Mouse (Mus musculus) forebrain, embryonic 12.5 days (tissue): Measurements from ENCODE around the gene Disc1. TPM values are rescaled to one million over a fixed set of nuclear protein-coding genes. Genes with fewer than 3 reads are reported as not detected.

Experiments used
- ATAC-seq: fragments of 200-750 bp; cut with Nextera tagmentation; 2 replicates; pipeline ENCODE4 v1.8.0; 2017; ENCODE audit warnings: moderate TSS enrichment; ENCODE audit not compliant: low FRiP score
- H3K27ac ChIP-seq: fragments of 300-500 bp; sonication (generic); 2 replicates; pipeline ENCODE4 v1.5.1; 2016; ENCODE audit warnings: mild to moderate bottlenecking
- H3K27me3 ChIP-seq: fragments of 300-500 bp; sonication (generic); 2 replicates; pipeline ENCODE4 v1.6.1; 2016; ENCODE audit warnings: mild to moderate bottlenecking
- H3K36me3 ChIP-seq: fragments of 300-500 bp; sonication (generic); replicated peaks from 2 replicates; pipeline ENCODE4 v1.6.1; 2016; ENCODE audit warnings: mild to moderate bottlenecking
- H3K4me1 ChIP-seq: fragments of 300-500 bp; sonication (generic); 2 replicates; pipeline ENCODE4 v1.6.1; 2016
- H3K4me2 ChIP-seq: fragments of 300-500 bp; sonication (generic); 2 replicates; pipeline ENCODE4 v1.6.1; 2016; ENCODE audit warnings: mild to moderate bottlenecking, moderate library complexity
- H3K4me3 ChIP-seq: fragments of 300-500 bp; sonication (generic); replicated peaks from 2 replicates; pipeline ENCODE4 v1.5.1; 2016; ENCODE audit warnings: mild to moderate bottlenecking
- H3K9ac ChIP-seq: fragments of 300-500 bp; sonication (generic); 2 replicates; pipeline ENCODE4 v1.6.1; 2016; ENCODE audit warnings: mild to moderate bottlenecking
- H3K9me3 ChIP-seq: fragments of 300-500 bp; sonication (generic); 2 replicates; pipeline ENCODE4 v1.6.1; 2016
- WGBS: fragments of 180-500 bp; shearing (Covaris S2); methylation state at CpG from one replicate; pipeline ENCODE4 v1.1.7; 2016; 5-methylcytosine and 5-hydroxymethylcytosine counted together
- polyA plus RNA-seq: library from polyadenylated mRNA; unstranded; fragments of >200 nt; fragmentation: Nextera tagmentation; extraction: Ambion mirVana; gene quantifications from 2 replicates; pipeline ENCODE4 v1.2.1, GENCODE M21; 2016

Disc1 gene
- polyA plus RNA-seq, 1 experiment from 2014 or later = 2.3 TPM

DNA sequence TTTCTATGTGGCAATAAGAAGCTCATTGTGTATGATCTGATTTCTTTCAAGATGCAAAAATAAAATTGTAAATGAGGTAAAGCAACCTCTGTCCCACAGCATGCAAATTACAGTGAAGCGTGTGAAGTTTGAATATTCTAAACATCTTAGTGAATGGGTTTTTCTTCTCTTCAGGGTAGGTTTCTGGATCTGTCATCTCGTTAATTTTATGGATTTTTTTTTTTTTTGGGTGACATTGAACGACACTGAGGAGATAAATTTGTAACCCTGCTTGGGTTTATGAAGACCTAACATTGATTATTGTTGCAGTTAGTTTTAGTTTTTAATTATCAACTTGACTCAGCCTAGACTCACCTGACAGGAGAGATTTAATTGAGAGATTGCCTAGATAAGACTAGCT is 43.1 kb downstream of the Disc1 start:
- no peak for ATAC-seq
- Histone ChIP-seq H3K9me3 (peaks cover 3% of the 10 kb centered on the region; the same call in 1 of the 2 replicates), H3K4me2 (no peak overlapping the region), H3K36me3 (no peaks in the 10 kb centered on the region), H3K27ac (no peak overlapping the region), H3K27me3 (no peaks in the 10 kb centered on the region), H3K4me1 (no peaks in the 10 kb centered on the region), H3K9ac (no peak overlapping the region), H3K4me3 (no peak overlapping the region)
- WGBS = 74% methylated on average over 3 of the region's 3 CpGs

DNA sequence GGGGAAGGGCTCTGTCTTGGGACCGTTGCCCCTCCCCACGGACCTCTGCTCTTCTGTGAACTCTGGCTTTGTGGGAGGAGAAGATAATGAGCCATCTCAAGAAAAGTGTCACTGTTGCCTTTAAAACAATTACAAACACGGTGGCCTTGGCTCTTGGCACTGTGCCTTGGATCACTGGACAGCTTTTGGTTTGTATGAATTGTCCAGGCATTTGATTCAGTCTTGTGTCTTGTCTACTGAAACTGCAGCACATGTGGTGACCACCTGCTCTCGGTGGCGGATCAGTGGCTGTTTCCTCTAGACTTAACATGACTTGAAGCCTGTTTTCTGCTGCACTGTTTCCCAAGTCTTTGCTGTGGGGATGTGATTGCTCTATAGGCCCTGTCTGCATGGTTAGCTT is 44.1 kb downstream of the Disc1 start:
- no peak overlapping the region for H3K9ac ChIP-seq
- H3K4me1 ChIP-seq = peaks cover 4% of the 10 kb centered on the region
- H3K4me2 ChIP-seq = no peak overlapping the region
- H3K9me3 ChIP-seq = peaks cover 3% of the 10 kb centered on the region; the same call in 1 of the 2 replicates
- no peaks in the 10 kb centered on the region for H3K27me3 ChIP-seq
- WGBS = 77% methylated on average over 5 of the region's 5 CpGs
- no peak overlapping the region for H3K27ac ChIP-seq
- no peak for ATAC-seq
- H3K4me3 ChIP-seq = no peak overlapping the region
- H3K36me3 ChIP-seq = no peaks in the 10 kb centered on the region

DNA sequence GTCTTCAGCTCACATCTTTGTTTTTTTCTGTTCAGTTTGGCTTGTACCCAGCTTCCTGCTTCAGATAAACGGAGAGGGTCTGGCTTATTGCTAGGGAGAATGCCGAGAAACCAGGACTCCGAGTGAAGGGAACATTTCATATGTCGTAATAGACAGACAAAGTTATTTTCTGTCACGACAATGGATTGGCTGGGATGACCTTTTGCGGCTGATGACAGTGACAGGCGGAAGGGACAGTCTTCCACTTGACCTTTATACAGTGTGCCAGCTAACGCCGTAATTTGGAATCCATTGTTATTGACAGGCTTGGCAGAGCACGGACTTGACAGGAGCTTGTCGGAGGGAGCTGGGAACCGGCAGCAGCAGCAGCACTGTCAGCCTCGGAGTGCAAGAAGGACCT is 48.3 kb downstream of the Disc1 start:
- Histone ChIP-seq H3K4me1 (peaks cover 4% of the 10 kb centered on the region), H3K9me3 (peaks cover 3% of the 10 kb centered on the region; the same call in 1 of the 2 replicates), H3K4me3 (no peak overlapping the region), H3K27me3 (no peaks in the 10 kb centered on the region), H3K9ac (no peak overlapping the region), H3K27ac (no peak overlapping the region), H3K4me2 (no peak overlapping the region), H3K36me3 (no peaks in the 10 kb centered on the region)
- no peak for ATAC-seq
- 81% methylated on average over 13 of the region's 13 CpGs for WGBS

DNA sequence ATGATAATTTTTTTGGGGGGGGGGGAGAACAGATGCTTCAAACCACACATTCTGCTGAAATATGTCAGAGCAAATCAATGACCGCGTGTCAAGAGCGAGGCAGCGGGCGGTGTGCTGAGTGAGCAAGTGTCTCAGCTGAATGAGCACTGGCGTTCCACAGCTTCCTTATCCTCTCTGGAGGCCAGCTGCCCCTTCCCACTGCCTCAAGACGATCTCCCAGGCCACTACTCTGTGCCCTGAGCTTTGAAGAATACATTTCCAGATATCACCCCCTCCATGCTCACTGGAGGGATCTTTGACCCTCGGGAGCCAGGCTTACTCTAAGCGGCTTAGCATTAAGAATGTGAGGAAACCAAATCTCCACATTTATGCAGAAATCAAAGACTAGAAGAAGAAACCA is 59.2 kb downstream of the Disc1 start:
- Histone ChIP-seq H3K27me3 (no peaks in the 10 kb centered on the region), H3K9me3 (no peaks in the 10 kb centered on the region), H3K36me3 (no peaks in the 10 kb centered on the region), H3K27ac (no peak overlapping the region), H3K9ac (no peak overlapping the region), H3K4me1 (peaks cover 8% of the 10 kb centered on the region; the same call in 1 of the 2 replicates), H3K4me2 (no peak overlapping the region), H3K4me3 (no peak overlapping the region)
- no peak for ATAC-seq
- 69% methylated on average over 9 of the region's 9 CpGs for WGBS

DNA sequence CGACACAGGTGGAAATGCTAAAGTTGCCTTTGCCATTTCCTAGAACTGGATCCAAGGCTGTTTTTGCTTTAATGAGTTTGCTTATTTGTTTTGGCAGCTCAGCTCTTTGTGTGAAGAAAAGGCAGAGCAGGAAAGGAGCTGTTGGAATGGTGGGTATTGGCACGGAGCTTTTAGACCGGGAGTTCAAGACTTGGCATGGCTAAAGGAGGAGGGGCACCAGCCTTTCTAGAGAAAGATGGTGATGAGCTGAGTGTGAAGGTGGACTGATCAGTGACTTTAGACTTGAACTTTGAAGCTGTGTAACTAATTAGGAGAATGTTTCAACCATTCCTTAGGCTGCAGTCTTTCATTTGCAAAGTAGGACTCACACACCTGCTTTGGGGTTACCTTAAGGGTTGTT is 59.8 kb downstream of the Disc1 start:
- H3K27ac ChIP-seq = no peak overlapping the region
- H3K27me3 ChIP-seq = no peaks in the 10 kb centered on the region
- H3K9me3 ChIP-seq = no peaks in the 10 kb centered on the region
- H3K9ac ChIP-seq = no peak overlapping the region
- H3K4me1 ChIP-seq = peaks cover 8% of the 10 kb centered on the region; the same call in 1 of the 2 replicates
- WGBS = 78% methylated on average over 3 of the region's 3 CpGs
- no peak overlapping the region for H3K4me2 ChIP-seq
- ATAC-seq = no peak
- H3K36me3 ChIP-seq = no peaks in the 10 kb centered on the region
- H3K4me3 ChIP-seq = no peak overlapping the region

DNA sequence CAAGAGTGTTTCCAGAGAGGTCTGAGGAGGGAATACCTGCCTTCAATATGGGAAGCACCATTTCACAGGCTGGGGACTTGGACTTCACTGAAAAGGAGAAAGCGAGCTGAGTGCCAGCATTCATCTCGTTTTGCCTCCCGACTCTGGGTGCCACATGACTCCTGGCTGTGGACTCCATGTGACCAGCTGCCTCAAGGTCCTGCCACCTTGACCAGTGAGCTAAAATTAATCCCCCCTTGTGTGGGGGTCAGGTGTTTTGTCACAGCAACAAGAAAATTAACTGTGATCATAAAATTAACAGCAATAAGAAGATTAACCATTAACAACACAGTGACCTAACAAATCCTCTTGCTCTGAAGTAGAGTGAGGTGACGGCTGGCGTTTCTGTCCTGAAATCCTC is 61.3 kb downstream of the Disc1 start:
- Histone ChIP-seq H3K4me1 (peaks cover 8% of the 10 kb centered on the region; the same call in 1 of the 2 replicates), H3K4me3 (no peak overlapping the region), H3K9me3 (no peaks in the 10 kb centered on the region), H3K27me3 (no peaks in the 10 kb centered on the region), H3K9ac (no peak overlapping the region), H3K36me3 (no peaks in the 10 kb centered on the region), H3K27ac (no peak overlapping the region), H3K4me2 (no peak overlapping the region)
- no peak for ATAC-seq
- 86% methylated on average over 5 of the region's 5 CpGs for WGBS

DNA sequence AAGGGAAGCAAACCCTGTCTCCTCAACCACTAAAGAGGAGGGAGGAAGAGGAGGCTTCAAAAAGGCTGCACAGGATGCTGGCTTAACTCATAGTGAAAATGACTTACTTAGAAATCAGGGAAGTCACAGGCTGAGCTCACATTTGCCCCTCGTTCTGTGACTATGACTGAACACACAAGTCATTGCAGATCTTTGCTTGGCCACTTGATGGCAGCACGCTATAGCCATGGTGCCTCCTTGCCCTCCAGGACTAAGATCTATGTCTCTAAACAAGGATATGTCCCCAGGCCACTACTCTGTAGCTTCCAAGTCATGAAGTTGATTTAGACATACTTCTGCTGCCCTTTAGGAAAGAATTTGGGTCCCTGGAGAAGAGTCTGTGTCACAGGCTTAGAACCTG is 62.6 kb downstream of the Disc1 start:
- WGBS = 15% methylated on average over 2 of the region's 2 CpGs
- H3K4me1 ChIP-seq = peaks cover 15% of the 10 kb centered on the region
- H3K9me3 ChIP-seq = no peaks in the 10 kb centered on the region
- no peak for ATAC-seq
- no peaks in the 10 kb centered on the region for H3K36me3 ChIP-seq
- H3K9ac ChIP-seq = no peak overlapping the region
- no peak overlapping the region for H3K27ac ChIP-seq
- no peak overlapping the region for H3K4me2 ChIP-seq
- no peaks in the 10 kb centered on the region for H3K27me3 ChIP-seq
- H3K4me3 ChIP-seq = no peak overlapping the region

DNA sequence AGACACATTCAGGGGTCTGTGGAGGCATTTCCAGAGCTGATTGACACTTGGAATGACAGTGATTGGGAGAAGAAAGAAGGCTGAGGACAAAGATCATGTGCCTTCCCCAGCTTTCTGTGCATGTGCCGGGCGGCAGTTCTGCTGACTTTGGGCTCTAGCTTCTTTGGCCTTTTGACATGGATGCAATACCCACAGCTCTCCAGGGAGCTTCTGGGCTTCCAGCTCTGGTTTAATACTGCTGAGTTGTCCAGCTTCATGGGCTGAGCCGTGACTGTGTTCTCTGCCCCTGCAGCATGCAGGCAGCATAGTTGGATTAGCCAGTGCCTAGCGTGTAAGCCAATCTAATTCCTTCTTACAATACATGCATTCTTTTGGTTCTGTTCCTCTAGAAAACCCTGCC is 72.5 kb downstream of the Disc1 start:
- 87% methylated on average over 4 of the region's 4 CpGs for WGBS
- no peak overlapping the region for H3K4me2 ChIP-seq

DNA sequence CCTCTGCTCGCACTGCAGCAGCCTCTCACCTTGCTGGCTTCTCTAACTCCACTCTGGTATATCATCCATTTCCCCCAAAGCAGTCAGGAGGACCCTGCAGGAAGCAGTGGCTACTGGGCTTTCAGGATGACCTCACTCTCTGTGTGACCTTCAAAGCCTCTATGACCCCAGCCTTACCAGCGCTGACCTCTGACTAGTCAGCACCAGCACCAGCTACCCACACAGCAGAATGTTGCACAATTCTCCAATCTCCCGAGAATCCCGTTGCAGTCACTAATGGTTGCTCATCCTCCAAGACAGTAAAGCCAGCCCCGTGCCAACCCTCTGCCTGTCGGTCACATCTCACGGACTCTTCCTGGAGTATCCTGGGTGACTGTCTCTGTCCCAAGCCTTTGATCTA is 73.6 kb downstream of the Disc1 start:
- Histone ChIP-seq H3K4me2 (no peak overlapping the region), H3K4me3 (no peak overlapping the region), H3K36me3 (no peaks in the 10 kb centered on the region), H3K4me1 (no peaks in the 10 kb centered on the region), H3K9ac (no peak overlapping the region), H3K9me3 (no peaks in the 10 kb centered on the region), H3K27ac (no peak overlapping the region), H3K27me3 (0 out of 2 replicates have a peak, but pooled peaks cover 4% of the 10 kb centered on the region)
- WGBS = 88% methylated on average over 7 of the region's 7 CpGs
- ATAC-seq = no peak

More for the DNA sequence above, 72.5 kb downstream of the Disc1 start:
- Histone ChIP-seq H3K9ac (no peak overlapping the region), H3K36me3 (no peaks in the 10 kb centered on the region), H3K4me1 (no peaks in the 10 kb centered on the region), H3K27ac (no peak overlapping the region), H3K9me3 (no peaks in the 10 kb centered on the region), H3K27me3 (0 out of 2 replicates have a peak, but pooled peaks cover 4% of the 10 kb centered on the region), H3K4me3 (no peak overlapping the region)
- ATAC-seq = no peak

DNA sequence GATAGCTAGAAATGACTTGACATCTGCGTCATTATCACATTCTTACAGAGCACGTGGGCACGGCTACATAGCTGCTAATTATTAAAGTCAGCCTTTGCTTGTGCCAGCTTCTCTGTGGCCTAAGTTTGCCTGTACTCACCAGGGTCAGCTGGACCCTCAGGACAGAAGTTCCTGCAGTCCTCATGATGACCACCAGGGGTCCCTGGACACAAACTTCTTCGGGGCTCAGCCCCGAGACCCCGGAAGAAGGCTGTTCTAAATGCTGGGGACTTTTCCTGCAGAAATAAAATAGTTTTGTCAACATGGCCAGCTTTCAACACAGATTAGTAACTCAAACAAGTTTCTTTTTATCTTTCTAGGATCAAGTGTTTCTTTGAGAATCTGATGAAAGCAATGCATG is 74.3 kb downstream of the Disc1 start:
- H3K36me3 ChIP-seq = no peaks in the 10 kb centered on the region
- H3K27ac ChIP-seq = no peak overlapping the region
- H3K27me3 ChIP-seq = 0 out of 2 replicates have a peak, but pooled peaks cover 4% of the 10 kb centered on the region
- H3K9me3 ChIP-seq = no peaks in the 10 kb centered on the region
- no peak for ATAC-seq
- no peak overlapping the region for H3K4me2 ChIP-seq
- no peak overlapping the region for H3K9ac ChIP-seq
- whole genome bisulfite sequencing = 29% methylated on average over 6 of the region's 6 CpGs
- no peak overlapping the region for H3K4me3 ChIP-seq
- no peaks in the 10 kb centered on the region for H3K4me1 ChIP-seq

DNA sequence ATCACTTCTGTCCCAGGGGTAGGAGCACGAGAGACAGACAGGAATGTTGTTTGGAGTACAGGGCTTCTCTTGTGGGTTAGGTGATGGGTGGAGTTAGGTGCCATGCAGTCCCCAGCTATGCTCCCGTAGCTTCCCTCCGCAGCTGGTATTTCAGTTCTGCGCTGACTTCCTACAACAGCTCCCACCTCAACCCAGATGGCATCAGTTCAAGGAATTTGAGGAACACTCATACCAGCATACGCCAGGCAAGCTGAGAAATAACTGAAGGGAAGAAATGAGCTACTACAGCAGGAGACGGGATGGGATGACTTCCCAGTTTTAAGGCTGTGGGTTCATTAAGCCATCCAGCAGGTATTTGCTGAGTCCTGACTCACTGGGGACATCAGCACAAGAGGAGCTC is 76.8 kb downstream of the Disc1 start:
- WGBS = 91% methylated on average over 6 of the region's 6 CpGs
- H3K27me3 ChIP-seq = peaks cover 11% of the 10 kb centered on the region
- H3K4me3 ChIP-seq = no peak overlapping the region
- no peak overlapping the region for H3K9ac ChIP-seq
- H3K9me3 ChIP-seq = no peaks in the 10 kb centered on the region
- no peak for ATAC-seq
- H3K36me3 ChIP-seq = no peaks in the 10 kb centered on the region
- H3K27ac ChIP-seq = no peak overlapping the region
- peaks cover 14% of the 10 kb centered on the region for H3K4me1 ChIP-seq
- H3K4me2 ChIP-seq = no peak overlapping the region

DNA sequence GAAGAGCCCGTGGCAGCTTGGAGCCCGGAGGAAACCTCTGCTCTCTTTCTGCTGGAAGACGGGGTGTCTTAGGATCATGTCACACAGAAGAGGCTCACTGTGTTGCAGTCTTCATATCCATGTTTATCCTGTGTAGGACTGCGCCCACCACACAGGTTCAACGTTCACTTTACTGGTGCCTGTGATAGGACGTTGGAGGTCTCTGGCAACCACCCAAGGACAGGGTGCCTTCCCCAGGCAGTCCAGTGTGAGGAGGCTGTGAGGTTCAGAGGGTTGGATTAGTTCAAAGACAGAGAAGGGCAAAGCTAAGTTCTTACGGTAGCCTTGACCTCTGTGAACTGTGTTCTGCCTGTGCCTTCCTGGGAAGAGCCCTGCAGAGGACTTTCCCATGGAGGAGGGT is 77.3 kb downstream of the Disc1 start:
- Histone ChIP-seq H3K27ac (no peak overlapping the region), H3K9ac (no peak overlapping the region), H3K27me3 (peaks cover 11% of the 10 kb centered on the region), H3K4me2 (no peak overlapping the region), H3K9me3 (no peaks in the 10 kb centered on the region), H3K4me3 (no peak overlapping the region), H3K4me1 (peaks cover 14% of the 10 kb centered on the region), H3K36me3 (no peaks in the 10 kb centered on the region)
- no peak for ATAC-seq
- 88% methylated on average over 7 of the region's 7 CpGs for WGBS

DNA sequence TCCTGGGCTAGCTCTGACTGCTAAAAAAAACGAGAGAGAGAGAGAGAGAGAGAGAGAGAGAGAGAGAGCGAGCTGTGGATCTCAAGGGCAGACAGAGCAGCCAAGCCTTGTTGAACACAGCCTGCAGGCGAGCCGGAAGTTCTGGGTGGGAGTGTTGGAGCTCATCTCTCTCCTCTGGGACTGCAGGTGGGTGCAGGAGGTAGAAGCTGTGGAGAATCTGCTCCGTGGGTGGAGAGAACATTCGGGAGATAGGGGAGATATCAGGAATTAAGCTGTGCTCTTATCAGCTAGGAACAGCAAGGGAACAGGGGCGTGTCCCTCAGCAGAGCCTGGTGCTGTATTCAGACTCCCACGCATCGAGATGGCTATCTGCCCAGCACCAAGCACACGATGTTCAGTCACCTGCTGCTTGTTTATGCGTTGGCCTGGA is 79.7 kb downstream of the Disc1 start:
- Histone ChIP-seq H3K4me2 (no peak overlapping the region), H3K9ac (no peak overlapping the region), H3K27ac (no peak overlapping the region), H3K9me3 (no peaks in the 10 kb centered on the region), H3K27me3 (peaks cover 11% of the 10 kb centered on the region), H3K36me3 (no peaks in the 10 kb centered on the region), H3K4me1 (peaks cover 18% of the 10 kb centered on the region), H3K4me3 (no peak overlapping the region)
- no peak for ATAC-seq
- 77% methylated on average over 11 of the region's 11 CpGs for WGBS
